Mouse (Mus musculus): ENCODE results near the gene Tinagl1. TPM values are rescaled to one million over a fixed set of nuclear protein-coding genes. Genes with fewer than 3 reads are reported as not detected.
A peak's percentile ranks its signal among the peaks of the same experiment; 100 is the strongest.

Gene Tinagl1
- total and polyA plus RNA-seq, 3 experiments = 56.4 to 68.6 (median 61.9) TPM

DNA sequence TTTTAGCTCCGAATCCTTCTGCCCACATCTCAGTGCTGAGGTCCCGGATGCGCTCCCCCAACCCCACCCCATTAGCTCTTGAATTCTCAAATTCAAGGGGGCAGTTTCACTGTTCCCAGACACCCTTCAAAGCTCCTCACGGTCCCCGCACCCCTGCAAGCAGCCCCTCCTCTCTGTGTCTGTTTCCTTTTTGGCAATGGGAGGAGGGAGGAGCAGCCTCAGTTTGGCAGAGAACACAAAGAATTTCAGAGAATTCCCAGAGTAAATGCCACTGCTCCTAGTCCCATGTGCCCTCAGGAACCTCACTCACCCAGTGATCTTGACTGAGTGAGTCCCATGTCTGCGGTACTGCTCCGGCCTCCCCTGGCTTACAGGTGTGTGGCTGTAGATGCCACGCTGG is 8.3 kb downstream of the Tinagl1 start:
- TF ChIP-seq POLR2A (IDR thresholded peaks at IDR 0.05; ENCODE audit: insufficient read depth, low read depth, low read length) (peak; percentile 39; the same call in 1 of the 2 replicates), CTCF (IDR thresholded peaks at IDR 0.05) (no peak)
- Histone ChIP-seq H3K4me1 (ENCODE audit: control insufficient read depth, insufficient read depth, low read length) (peaks cover 34% of the 10 kb centered on the region), H3K79me2 (replicated peaks; ENCODE audit: control insufficient read depth, insufficient read depth, low read length) (no peaks in the 10 kb centered on the region), H3K4me3 (no peak overlapping the region), H3K9ac (ENCODE audit: low read depth, low read length) (peak overlapping the region; percentile 32; the same call in 1 of the 2 replicates), H3K36me3 (ENCODE audit: control insufficient read depth, insufficient read depth, low read length) (peaks cover 5% of the 10 kb centered on the region), H3K27me3 (ENCODE audit: control insufficient read depth, insufficient read depth, low read length) (no peaks in the 10 kb centered on the region), H3K27ac (peak overlapping the region; percentile 80)
- DNase-seq = peak in 1 of 2 experiments; percentile 38
- 45% methylated on average over 8 of the region's 8 CpGs for WGBS
- intact Hi-C loops (cut with DNase I) = no loop called here

GRCm38 (mm10) chr4:130166061-130166460 is 8.9 kb downstream of the Tinagl1 start:
- Histone ChIP-seq H3K27me3 (ENCODE audit: control insufficient read depth, insufficient read depth, low read length) (no peaks in the 10 kb centered on the region), H3K36me3 (ENCODE audit: control insufficient read depth, insufficient read depth, low read length) (peaks cover 5% of the 10 kb centered on the region), H3K4me3 (no peak overlapping the region), H3K27ac (peak overlapping the region; percentile 80), H3K4me1 (ENCODE audit: control insufficient read depth, insufficient read depth, low read length) (peaks cover 34% of the 10 kb centered on the region), H3K79me2 (replicated peaks; ENCODE audit: control insufficient read depth, insufficient read depth, low read length) (no peaks in the 10 kb centered on the region), H3K9ac (ENCODE audit: low read depth, low read length) (no peak overlapping the region)
- WGBS = 85% methylated on average over 18 of the region's 18 CpGs
- TF ChIP-seq EP300 (IDR thresholded peaks at IDR 0.05; ENCODE audit: insufficient read depth, low read depth, low read length) = no peak
- TF ChIP-seq POLR2A (IDR thresholded peaks at IDR 0.05; ENCODE audit: insufficient read depth, low read depth, low read length) = no peak
- no peak for TF ChIP-seq CTCF (IDR thresholded peaks at IDR 0.05)
- DNase-seq = no peak
- intact Hi-C loops (cut with DNase I) = no loop called here

- intact Hi-C loops (cut with DNase I) = no loop called here
- Histone ChIP-seq H3K4me1 (ENCODE audit: control insufficient read depth, insufficient read depth, low read length) (peaks cover 25% of the 10 kb centered on the region), H3K79me2 (replicated peaks; ENCODE audit: control insufficient read depth, insufficient read depth, low read length) (no peaks in the 10 kb centered on the region), H3K27ac (peak overlapping the region; percentile 75), H3K36me3 (ENCODE audit: control insufficient read depth, insufficient read depth, low read length) (peaks cover 5% of the 10 kb centered on the region), H3K27me3 (ENCODE audit: control insufficient read depth, insufficient read depth, low read length) (no peaks in the 10 kb centered on the region), H3K9ac (ENCODE audit: low read depth, low read length) (no peak overlapping the region), H3K4me3 (no peak overlapping the region)
- 81% methylated on average over 6 of the region's 6 CpGs for WGBS
- TF ChIP-seq EP300 (IDR thresholded peaks at IDR 0.05; ENCODE audit: insufficient read depth, low read depth, low read length) = no peak
- TF ChIP-seq CTCF (IDR thresholded peaks at IDR 0.05) = no peak
- TF ChIP-seq POLR2A (IDR thresholded peaks at IDR 0.05; ENCODE audit: insufficient read depth, low read depth, low read length) = no peak
- DNase-seq = no peak
Observed at GRCm38 (mm10) chr4:130164121-130164520, 10.8 kb downstream of the Tinagl1 start.

DNA sequence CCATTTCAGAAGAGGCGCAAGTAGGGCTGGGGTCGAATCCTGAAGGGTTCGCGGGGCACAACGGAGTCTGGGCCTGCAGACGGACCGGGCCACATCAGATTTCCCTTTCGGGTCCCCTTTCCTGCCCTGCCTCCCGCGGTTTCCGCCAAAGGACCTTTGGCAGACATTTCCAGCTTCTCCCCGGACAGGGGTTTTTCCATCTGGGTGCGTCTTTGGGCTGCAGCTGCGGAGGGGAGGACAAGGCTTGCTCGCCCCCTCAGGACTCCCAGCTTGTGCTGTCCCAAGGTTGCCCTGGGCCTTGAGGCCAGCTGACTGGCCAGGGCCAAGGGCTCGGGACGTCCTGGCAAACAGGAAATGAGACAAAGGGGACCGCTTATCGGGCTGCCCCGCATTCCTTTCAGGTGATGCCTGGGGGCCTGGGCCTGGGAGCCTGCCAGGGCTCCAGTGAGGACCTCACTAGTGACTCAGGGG is 11.5 kb downstream of the Tinagl1 start:
- H3K27ac ChIP-seq = peak overlapping the region; percentile 75
- TF ChIP-seq CTCF (IDR thresholded peaks at IDR 0.05) (no peak), POLR2A (IDR thresholded peaks at IDR 0.05; ENCODE audit: insufficient read depth, low read depth, low read length) (peak; percentile 56; the same call in 1 of the 2 replicates), EP300 (IDR thresholded peaks at IDR 0.05; ENCODE audit: insufficient read depth, low read depth, low read length) (0 out of 2 replicates have a peak, but pooled peaks have one; percentile 14)
- H3K36me3 ChIP-seq (ENCODE audit: control insufficient read depth, insufficient read depth, low read length) = peaks cover 5% of the 10 kb centered on the region
- peaks cover 19% of the 10 kb centered on the region for H3K4me1 ChIP-seq (ENCODE audit: control insufficient read depth, insufficient read depth, low read length)
- H3K4me3 ChIP-seq = peak overlapping the region; percentile 0
- intact Hi-C loops (cut with DNase I) = loop anchor here (1.0 to 2.0 kb wide), 2 partner anchors 12 to 25 kb away; partner anchors contain the start of genes Hcrtr1 and Tinagl1
- WGBS = 6% methylated on average over 20 of the region's 20 CpGs
- no peaks in the 10 kb centered on the region for H3K79me2 ChIP-seq (replicated peaks; ENCODE audit: control insufficient read depth, insufficient read depth, low read length)
- H3K27me3 ChIP-seq (ENCODE audit: control insufficient read depth, insufficient read depth, low read length) = no peaks in the 10 kb centered on the region
- peak; percentile 72 to 78 for DNase-seq
- peak overlapping the region; percentile 56 for H3K9ac ChIP-seq (ENCODE audit: low read depth, low read length)

DNA sequence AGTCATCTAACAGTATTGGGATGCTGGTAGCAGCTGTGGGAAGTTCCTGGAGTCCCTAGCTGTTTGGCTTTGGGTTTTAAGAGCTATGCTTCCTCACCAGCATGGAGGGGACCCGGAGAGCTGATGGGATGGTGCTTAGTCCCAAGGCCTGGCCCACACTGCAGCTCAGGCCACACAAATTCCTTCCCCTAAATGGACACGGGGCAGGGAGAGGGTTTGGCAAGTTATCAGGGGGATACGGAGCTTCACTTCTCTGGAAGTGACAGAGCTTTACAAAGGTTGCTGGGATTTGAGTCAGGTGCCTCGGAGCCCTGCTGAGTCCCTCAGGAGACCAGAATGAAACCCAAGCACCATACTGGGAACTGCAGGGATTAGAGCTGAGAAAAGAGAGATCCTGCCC is 13.6 kb downstream of the Tinagl1 start:
- peaks cover 3% of the 10 kb centered on the region for H3K36me3 ChIP-seq (ENCODE audit: control insufficient read depth, insufficient read depth, low read length)
- no peak overlapping the region for H3K9ac ChIP-seq (ENCODE audit: low read depth, low read length)
- H3K4me3 ChIP-seq = no peak overlapping the region
- H3K79me2 ChIP-seq (replicated peaks; ENCODE audit: control insufficient read depth, insufficient read depth, low read length) = no peaks in the 10 kb centered on the region
- H3K4me1 ChIP-seq (ENCODE audit: control insufficient read depth, insufficient read depth, low read length) = peaks cover 12% of the 10 kb centered on the region
- H3K27ac ChIP-seq = no peak overlapping the region
- no peaks in the 10 kb centered on the region for H3K27me3 ChIP-seq (ENCODE audit: control insufficient read depth, insufficient read depth, low read length)
- no peak for DNase-seq
- intact Hi-C loops (cut with DNase I) = no loop called here
- WGBS = 26% methylated on average over 4 of the region's 4 CpGs
- TF ChIP-seq EP300 (IDR thresholded peaks at IDR 0.05; ENCODE audit: insufficient read depth, low read depth, low read length) (no peak), POLR2A (IDR thresholded peaks at IDR 0.05; ENCODE audit: insufficient read depth, low read depth, low read length) (no peak), CTCF (IDR thresholded peaks at IDR 0.05) (no peak)

- Histone ChIP-seq H3K27ac (no peak overlapping the region), H3K4me3 (no peak overlapping the region), H3K27me3 (ENCODE audit: control insufficient read depth, insufficient read depth, low read length) (no peaks in the 10 kb centered on the region), H3K4me1 (ENCODE audit: control insufficient read depth, insufficient read depth, low read length) (peaks cover 2% of the 10 kb centered on the region; the same call in 1 of the 2 replicates), H3K36me3 (ENCODE audit: control insufficient read depth, insufficient read depth, low read length) (no peaks in the 10 kb centered on the region), H3K9ac (ENCODE audit: low read depth, low read length) (no peak overlapping the region), H3K79me2 (replicated peaks; ENCODE audit: control insufficient read depth, insufficient read depth, low read length) (no peaks in the 10 kb centered on the region)
- intact Hi-C loops (cut with DNase I) = no loop called here
- WGBS = 56% methylated on average over 12 of the region's 12 CpGs
- TF ChIP-seq POLR2A (IDR thresholded peaks at IDR 0.05; ENCODE audit: insufficient read depth, low read depth, low read length) (no peak), EP300 (IDR thresholded peaks at IDR 0.05; ENCODE audit: insufficient read depth, low read depth, low read length) (no peak), CTCF (IDR thresholded peaks at IDR 0.05) (no peak)
- no peak for DNase-seq
Observed at GRCm38 (mm10) chr4:130156812-130157371, 18.0 kb downstream of the Tinagl1 start.
